Mouse (Mus musculus): ENCODE results near the gene 1700001J03Rik. TPM values are rescaled to one million over a fixed set of nuclear protein-coding genes. Genes with fewer than 3 reads are reported as not detected.
A peak's percentile ranks its signal among the peaks of the same experiment; 100 is the strongest.

Gene 1700001J03Rik
- total and polyA plus RNA-seq, 2 experiments: 0.28 TPM; not detected in 1

- DNase-seq (ENCODE audit: extremely low read depth, low read depth, low spot score): peak; percentile 51
- TF ChIP-seq POLR2A (IDR thresholded peaks at IDR 0.05; ENCODE audit: extremely low read depth, insufficient read depth, low read length): no peak
- TF ChIP-seq CTCF (IDR thresholded peaks at IDR 0.05; ENCODE audit: low read depth, low read length): no peak
- H3K27me3 ChIP-seq (ENCODE audit: control insufficient read depth, insufficient read depth, low read length): no peaks in the 10 kb centered on the region
- H3K4me3 ChIP-seq (ENCODE audit: insufficient read depth, low read depth, low read length): no peak overlapping the region
- peaks cover 3% of the 10 kb centered on the region; the same call in 1 of the 2 replicates for H3K36me3 ChIP-seq (ENCODE audit: control insufficient read depth, insufficient read depth, low read length)
- H3K4me1 ChIP-seq (ENCODE audit: control insufficient read depth, insufficient read depth, low read length): no peaks in the 10 kb centered on the region
- H3K9ac ChIP-seq (ENCODE audit: low read depth, low read length): no peak overlapping the region
- H3K27ac ChIP-seq (replicated peaks; ENCODE audit: insufficient read depth, low read depth, low read length): no peak overlapping the region
- no peaks in the 10 kb centered on the region for H3K79me2 ChIP-seq (ENCODE audit: control insufficient read depth, insufficient read depth, low read length)
Observed at GRCm38 (mm10) chr5:146199073-146199472, 14.0 kb upstream of the 1700001J03Rik start.

GRCm38 (mm10) chr5:146193360-146193759 is 8.3 kb upstream of the 1700001J03Rik start:
- Histone ChIP-seq H3K27ac (replicated peaks; ENCODE audit: insufficient read depth, low read depth, low read length) (no peak overlapping the region), H3K27me3 (ENCODE audit: control insufficient read depth, insufficient read depth, low read length) (no peaks in the 10 kb centered on the region), H3K79me2 (ENCODE audit: control insufficient read depth, insufficient read depth, low read length) (no peaks in the 10 kb centered on the region), H3K36me3 (ENCODE audit: control insufficient read depth, insufficient read depth, low read length) (no peaks in the 10 kb centered on the region), H3K9ac (ENCODE audit: low read depth, low read length) (no peak overlapping the region), H3K4me1 (ENCODE audit: control insufficient read depth, insufficient read depth, low read length) (peaks cover 5% of the 10 kb centered on the region; the same call in 1 of the 2 replicates), H3K4me3 (ENCODE audit: insufficient read depth, low read depth, low read length) (no peak overlapping the region)
- 85% methylated on average over 8 of the region's 8 CpGs for WGBS
- DNase-seq (ENCODE audit: extremely low read depth, low read depth, low spot score): no peak
- TF ChIP-seq CTCF (IDR thresholded peaks at IDR 0.05; ENCODE audit: low read depth, low read length): no peak
- no peak for TF ChIP-seq POLR2A (IDR thresholded peaks at IDR 0.05; ENCODE audit: extremely low read depth, insufficient read depth, low read length)

GRCm38 (mm10) chr5:146190501-146191269 is 5.6 kb upstream of the 1700001J03Rik start:
- DNase-seq (ENCODE audit: extremely low read depth, low read depth, low spot score): peak; percentile 36
- Histone ChIP-seq H3K27ac (replicated peaks; ENCODE audit: insufficient read depth, low read depth, low read length) (no peak overlapping the region), H3K79me2 (ENCODE audit: control insufficient read depth, insufficient read depth, low read length) (no peaks in the 10 kb centered on the region), H3K27me3 (ENCODE audit: control insufficient read depth, insufficient read depth, low read length) (no peaks in the 10 kb centered on the region), H3K4me3 (ENCODE audit: insufficient read depth, low read depth, low read length) (no peak overlapping the region), H3K36me3 (ENCODE audit: control insufficient read depth, insufficient read depth, low read length) (no peaks in the 10 kb centered on the region), H3K4me1 (ENCODE audit: control insufficient read depth, insufficient read depth, low read length) (peaks cover 5% of the 10 kb centered on the region; the same call in 1 of the 2 replicates), H3K9ac (ENCODE audit: low read depth, low read length) (no peak overlapping the region)
- no peak for TF ChIP-seq POLR2A (IDR thresholded peaks at IDR 0.05; ENCODE audit: extremely low read depth, insufficient read depth, low read length)
- TF ChIP-seq CTCF (IDR thresholded peaks at IDR 0.05; ENCODE audit: low read depth, low read length): no peak
- WGBS: 67% methylated on average over 3 of the region's 3 CpGs

GRCm38 (mm10) chr5:146190093-146190492 is 5.0 kb upstream of the 1700001J03Rik start:
- no peaks in the 10 kb centered on the region for H3K27me3 ChIP-seq (ENCODE audit: control insufficient read depth, insufficient read depth, low read length)
- DNase-seq (ENCODE audit: extremely low read depth, low read depth, low spot score): peak; percentile 92
- peaks cover 5% of the 10 kb centered on the region; the same call in 1 of the 2 replicates for H3K4me1 ChIP-seq (ENCODE audit: control insufficient read depth, insufficient read depth, low read length)
- no peak overlapping the region for H3K4me3 ChIP-seq (ENCODE audit: insufficient read depth, low read depth, low read length)
- no peaks in the 10 kb centered on the region for H3K36me3 ChIP-seq (ENCODE audit: control insufficient read depth, insufficient read depth, low read length)
- H3K9ac ChIP-seq (ENCODE audit: low read depth, low read length): no peak overlapping the region
- no peak for TF ChIP-seq POLR2A (IDR thresholded peaks at IDR 0.05; ENCODE audit: extremely low read depth, insufficient read depth, low read length)
- TF ChIP-seq CTCF (IDR thresholded peaks at IDR 0.05; ENCODE audit: low read depth, low read length): no peak
- H3K27ac ChIP-seq (replicated peaks; ENCODE audit: insufficient read depth, low read depth, low read length): no peak overlapping the region
- H3K79me2 ChIP-seq (ENCODE audit: control insufficient read depth, insufficient read depth, low read length): no peaks in the 10 kb centered on the region
- 34% methylated on average over 4 of the region's 4 CpGs for WGBS

GRCm38 (mm10) chr5:146188712-146189111 is 3.6 kb upstream of the 1700001J03Rik start:
- Histone ChIP-seq H3K79me2 (ENCODE audit: control insufficient read depth, insufficient read depth, low read length) (no peaks in the 10 kb centered on the region), H3K27ac (replicated peaks; ENCODE audit: insufficient read depth, low read depth, low read length) (no peak overlapping the region), H3K9ac (ENCODE audit: low read depth, low read length) (no peak overlapping the region), H3K36me3 (ENCODE audit: control insufficient read depth, insufficient read depth, low read length) (no peaks in the 10 kb centered on the region), H3K4me1 (ENCODE audit: control insufficient read depth, insufficient read depth, low read length) (peaks cover 5% of the 10 kb centered on the region; the same call in 1 of the 2 replicates), H3K4me3 (ENCODE audit: insufficient read depth, low read depth, low read length) (no peak overlapping the region), H3K27me3 (ENCODE audit: control insufficient read depth, insufficient read depth, low read length) (no peaks in the 10 kb centered on the region)
- 71% methylated on average over 7 of the region's 7 CpGs for WGBS
- DNase-seq (ENCODE audit: extremely low read depth, low read depth, low spot score): peak; percentile 25
- TF ChIP-seq CTCF (IDR thresholded peaks at IDR 0.05; ENCODE audit: low read depth, low read length): no peak
- TF ChIP-seq POLR2A (IDR thresholded peaks at IDR 0.05; ENCODE audit: extremely low read depth, insufficient read depth, low read length): no peak

- no peaks in the 10 kb centered on the region for H3K27me3 ChIP-seq (ENCODE audit: control insufficient read depth, insufficient read depth, low read length)
- 84% methylated on average over 1 of the region's 1 CpGs for WGBS
- H3K4me1 ChIP-seq (ENCODE audit: control insufficient read depth, insufficient read depth, low read length): peaks cover 5% of the 10 kb centered on the region; the same call in 1 of the 2 replicates
- no peak for TF ChIP-seq POLR2A (IDR thresholded peaks at IDR 0.05; ENCODE audit: extremely low read depth, insufficient read depth, low read length)
- peak; percentile 33; the same call in 1 of the 2 replicates for TF ChIP-seq CTCF (IDR thresholded peaks at IDR 0.05; ENCODE audit: low read depth, low read length)
- no peaks in the 10 kb centered on the region for H3K36me3 ChIP-seq (ENCODE audit: control insufficient read depth, insufficient read depth, low read length)
- H3K4me3 ChIP-seq (ENCODE audit: insufficient read depth, low read depth, low read length): no peak overlapping the region
- no peak overlapping the region for H3K27ac ChIP-seq (replicated peaks; ENCODE audit: insufficient read depth, low read depth, low read length)
- DNase-seq (ENCODE audit: extremely low read depth, low read depth, low spot score): no peak
- no peaks in the 10 kb centered on the region for H3K79me2 ChIP-seq (ENCODE audit: control insufficient read depth, insufficient read depth, low read length)
- H3K9ac ChIP-seq (ENCODE audit: low read depth, low read length): no peak overlapping the region
Observed at GRCm38 (mm10) chr5:146188144-146188543, 3.0 kb upstream of the 1700001J03Rik start.
